Mouse (Mus musculus) heart, adult 2 months (tissue): ENCODE results near the gene Fam171a2. TPM values are rescaled to one million over a fixed set of nuclear protein-coding genes. Genes with fewer than 3 reads are reported as not detected.

Source experiments
- DNase-seq, 2 experiments: peaks; one replicate each; pipeline ENCODE4 v3.0.0; 2021
- H3K27ac ChIP-seq: fragments of 200-600 bp; 2 replicates; pipeline ENCODE4 v1.8.1; 2022
- H3K27me3 ChIP-seq: fragments of 200-500 bp; 2 replicates; pipeline ENCODE4 v1.6.1; 2012; ENCODE audit warnings: mild to moderate bottlenecking, low read length, inconsistent platforms, mixed read lengths; ENCODE audit not compliant: control insufficient read depth, insufficient read depth
- H3K36me3 ChIP-seq: fragments of 200-500 bp; 2 replicates; pipeline ENCODE4 v1.6.1; 2012; ENCODE audit warnings: low read length, inconsistent platforms; ENCODE audit not compliant: control insufficient read depth, insufficient read depth
- H3K4me1 ChIP-seq: fragments of 200-500 bp; 2 replicates; pipeline ENCODE4 v1.6.1; 2011; ENCODE audit warnings: low read length; ENCODE audit not compliant: control insufficient read depth, insufficient read depth
- H3K4me3 ChIP-seq: fragments of 200-600 bp; 2 replicates; pipeline ENCODE4 v1.8.1; 2022
- H3K79me2 ChIP-seq: fragments of 200-500 bp; replicated peaks from 2 replicates; pipeline ENCODE4 v1.6.1; 2012; ENCODE audit warnings: mild to moderate bottlenecking, inconsistent platforms, low read length, moderate library complexity, mixed read lengths; ENCODE audit not compliant: control insufficient read depth, insufficient read depth
- H3K9ac ChIP-seq: fragments of 200-500 bp; 2 replicates; pipeline ENCODE4 v1.6.1; 2012; ENCODE audit warnings: low read depth, mild to moderate bottlenecking, control low read depth, inconsistent platforms, low read length, mixed read lengths
- CTCF ChIP-seq: fragments of 200-600 bp; IDR thresholded peaks from 2 replicates; pipeline ENCODE4 v1.8.1; 2022; ENCODE audit warnings: antibody characterized with exemption, mild to moderate bottlenecking, moderate library complexity
- EP300 ChIP-seq: fragments of 200-500 bp; IDR thresholded peaks from 2 replicates; pipeline ENCODE4 v1.6.1; 2011; ENCODE audit warnings: low read depth, low read length, control low read depth; ENCODE audit not compliant: insufficient read depth
- POLR2A ChIP-seq: fragments of 200-500 bp; IDR thresholded peaks from 2 replicates; pipeline ENCODE4 v1.6.1; 2011; ENCODE audit warnings: mild to moderate bottlenecking, low read depth, low read length, control low read depth; ENCODE audit not compliant: insufficient read depth
- WGBS: fragments of 180-500 bp; shearing (Covaris S2); methylation state at CpG from one replicate; pipeline ENCODE4 v1.1.7; 2018; 5-methylcytosine and 5-hydroxymethylcytosine counted together
- intact Hi-C: fragments of 180-260 bp; cut with DNase I; formaldehyde crosslinking; loops from one replicate; pipeline ENCODE4 v1.15.1; 2025
- polyA plus RNA-seq: library from polyadenylated mRNA; depleted of rRNA; stranded (reverse); fragments of >200 nt; gene quantifications from 2 replicates; pipeline ENCODE4 v1.2.3, GENCODE M21; 2012
- total RNA-seq, 2 experiments: library from RNA; stranded (reverse); gene quantifications; 2 replicates each; pipeline ENCODE4 v1.2.3; 2021

Fam171a2 gene
- total and polyA plus RNA-seq, 3 experiments = 3.8 to 8.3 (median 3.9) TPM

GRCm38 (mm10) chr11:102444781-102445180 is 2.7 kb downstream of the Fam171a2 start:
- no peak for TF ChIP-seq EP300
- TF ChIP-seq CTCF = no peak
- no peak for TF ChIP-seq POLR2A
- Histone ChIP-seq H3K4me1 (peaks cover 6% of the 10 kb centered on the region), H3K27me3 (no peaks in the 10 kb centered on the region), H3K36me3 (no peaks in the 10 kb centered on the region), H3K4me3 (no peak overlapping the region), H3K27ac (no peak overlapping the region), H3K79me2 (no peaks in the 10 kb centered on the region), H3K9ac (no peak overlapping the region)
- 32% methylated on average over 6 of the region's 6 CpGs for WGBS
- DNase-seq = peak in 1 of 2 experiments; percentile 16
- intact Hi-C loops = no loop called here

- Histone ChIP-seq H3K27ac (no peak overlapping the region), H3K4me1 (peaks cover 6% of the 10 kb centered on the region), H3K79me2 (no peaks in the 10 kb centered on the region), H3K4me3 (no peak overlapping the region), H3K27me3 (no peaks in the 10 kb centered on the region), H3K36me3 (no peaks in the 10 kb centered on the region), H3K9ac (no peak overlapping the region)
- TF ChIP-seq EP300 = no peak
- no peak for TF ChIP-seq CTCF
- TF ChIP-seq POLR2A = no peak
- intact Hi-C loops = no loop called here
- 62% methylated on average over 3 of the region's 3 CpGs for WGBS
- no peak for DNase-seq
Measured at GRCm38 (mm10) chr11:102444321-102444720, 3.2 kb downstream of the Fam171a2 start.

DNA sequence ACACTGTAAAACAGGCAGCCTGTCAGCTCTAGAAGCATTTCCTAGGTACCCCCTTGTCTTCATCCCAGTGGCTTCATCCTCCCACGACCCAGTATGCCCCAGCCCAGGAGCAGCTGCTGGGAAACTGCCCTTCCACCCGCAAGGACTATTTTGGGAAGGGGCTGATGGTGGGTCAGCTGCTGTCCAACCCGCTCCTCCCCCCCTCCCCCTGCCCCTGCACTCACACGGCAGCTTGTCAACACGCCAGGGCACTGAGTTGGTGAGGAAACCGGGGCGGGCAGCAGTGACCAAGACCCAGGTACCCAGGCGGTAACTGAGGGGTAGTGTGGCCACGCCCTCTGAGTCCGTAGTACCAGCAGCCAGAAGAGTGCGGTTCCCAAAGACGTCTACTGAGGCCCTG is 3.7 kb downstream of the Fam171a2 start:
- intact Hi-C loops = no loop called here
- Histone ChIP-seq H3K27ac (no peak overlapping the region), H3K79me2 (no peaks in the 10 kb centered on the region), H3K4me3 (no peak overlapping the region), H3K36me3 (no peaks in the 10 kb centered on the region), H3K27me3 (no peaks in the 10 kb centered on the region), H3K9ac (no peak overlapping the region), H3K4me1 (peaks cover 6% of the 10 kb centered on the region)
- WGBS = 66% methylated on average over 12 of the region's 12 CpGs
- DNase-seq = peak in 1 of 2 experiments; percentile 14
- TF ChIP-seq POLR2A (no peak), CTCF (no peak), EP300 (no peak)

DNA sequence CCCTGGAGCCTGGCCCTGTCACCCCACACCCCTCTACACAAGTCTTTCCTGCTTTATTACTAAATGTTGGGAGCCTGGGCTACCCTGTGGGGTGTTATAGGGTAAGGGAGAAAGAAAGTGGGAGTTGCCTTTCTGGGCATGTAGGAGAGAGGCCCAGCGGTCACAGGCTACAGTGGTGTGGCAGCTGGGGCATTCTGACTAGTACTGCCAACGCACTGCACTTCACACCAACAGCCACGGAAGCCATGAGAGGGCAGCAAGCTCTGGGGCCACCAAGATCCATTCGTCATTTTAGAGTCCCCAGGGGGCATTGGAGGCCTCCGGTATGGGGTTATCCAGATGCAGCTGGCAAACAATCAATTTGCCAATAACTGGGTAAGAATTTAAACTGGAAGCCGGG is 5.4 kb downstream of the Fam171a2 start:
- intact Hi-C loops = no loop called here
- H3K27me3 ChIP-seq = no peaks in the 10 kb centered on the region
- peak in 1 of 2 experiments; percentile 11 for DNase-seq
- no peaks in the 10 kb centered on the region for H3K36me3 ChIP-seq
- no peak overlapping the region for H3K4me3 ChIP-seq
- H3K9ac ChIP-seq = no peak overlapping the region
- TF ChIP-seq POLR2A = no peak
- TF ChIP-seq CTCF = no peak
- TF ChIP-seq EP300 = no peak
- H3K27ac ChIP-seq = no peak overlapping the region
- H3K79me2 ChIP-seq = no peaks in the 10 kb centered on the region
- peaks cover 6% of the 10 kb centered on the region for H3K4me1 ChIP-seq
- 88% methylated on average over 6 of the region's 6 CpGs for WGBS

DNA sequence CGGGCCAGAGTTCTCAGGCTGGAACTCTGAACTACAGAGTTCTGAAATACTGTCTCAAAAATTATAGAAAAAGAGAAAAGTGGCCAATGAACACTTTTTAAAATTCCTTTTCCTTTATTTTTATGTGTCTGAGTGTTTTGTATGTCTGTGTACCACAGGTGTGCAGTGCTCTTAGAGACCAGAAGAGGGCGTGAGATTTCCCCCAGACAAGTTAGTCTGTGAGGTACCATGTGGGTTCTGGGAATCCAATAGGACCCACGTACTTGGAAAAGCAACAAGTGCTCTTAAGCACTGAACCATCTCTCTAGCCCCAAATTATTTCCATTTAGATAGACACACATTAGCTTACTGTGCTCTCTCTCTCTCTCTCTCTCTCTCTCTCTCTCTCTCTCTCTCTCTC is 6.0 kb downstream of the Fam171a2 start:
- Histone ChIP-seq H3K79me2 (no peaks in the 10 kb centered on the region), H3K4me3 (no peak overlapping the region), H3K27ac (no peak overlapping the region), H3K9ac (no peak overlapping the region), H3K4me1 (peaks cover 6% of the 10 kb centered on the region), H3K36me3 (no peaks in the 10 kb centered on the region), H3K27me3 (no peaks in the 10 kb centered on the region)
- no peak for DNase-seq
- TF ChIP-seq EP300 = no peak
- TF ChIP-seq POLR2A = no peak
- TF ChIP-seq CTCF = peak; percentile 49
- intact Hi-C loops = no loop called here
- 80% methylated on average over 3 of the region's 3 CpGs for WGBS

DNA sequence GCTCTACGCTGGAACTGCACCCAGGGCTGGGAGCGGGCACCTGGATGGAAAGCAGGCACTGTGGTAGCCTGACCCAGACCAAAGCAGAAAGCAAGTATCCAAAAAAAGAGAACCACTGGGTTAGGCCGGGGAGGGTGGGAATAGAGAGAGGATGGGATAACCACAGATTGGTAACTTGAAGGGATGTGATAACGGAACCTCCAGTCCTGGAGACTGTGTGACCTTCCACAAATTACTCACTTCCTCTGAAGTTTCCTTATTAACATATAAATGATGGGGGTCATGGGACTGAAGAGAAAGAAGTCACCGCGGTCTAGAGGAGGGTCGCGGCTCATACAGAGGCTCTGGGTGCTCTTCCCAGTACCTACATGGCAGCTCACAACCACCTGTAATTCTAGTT is 7.2 kb downstream of the Fam171a2 start:
- H3K27ac ChIP-seq = no peak overlapping the region
- TF ChIP-seq EP300 = no peak
- TF ChIP-seq POLR2A = no peak
- no peak for TF ChIP-seq CTCF
- no peaks in the 10 kb centered on the region for H3K27me3 ChIP-seq
- intact Hi-C loops = no loop called here
- WGBS = 82% methylated on average over 8 of the region's 8 CpGs
- no peaks in the 10 kb centered on the region for H3K4me1 ChIP-seq
- no peak overlapping the region for H3K4me3 ChIP-seq
- no peaks in the 10 kb centered on the region for H3K36me3 ChIP-seq
- no peak overlapping the region for H3K9ac ChIP-seq
- peak in 1 of 2 experiments; percentile 14 for DNase-seq
- H3K79me2 ChIP-seq = no peaks in the 10 kb centered on the region
